Mouse (Mus musculus) limb, embryonic 15.5 days (tissue): ENCODE data around the gene Slc9b2. TPM values are rescaled to one million over a fixed set of nuclear protein-coding genes. Genes with fewer than 3 reads are reported as not detected.

Experiments
- ATAC-seq: fragments of 200-750 bp; cut with Nextera tagmentation; 2 replicates; pipeline ENCODE4 v1.8.0; 2017; ENCODE audit warnings: low read depth, moderate TSS enrichment; ENCODE audit not compliant: insufficient number of reproducible peaks, low FRiP score, low TSS enrichment
- H3K27ac ChIP-seq: fragments of 300-500 bp; sonication (generic); 2 replicates; pipeline ENCODE4 v1.5.1; 2015; ENCODE audit warnings: moderate library complexity, mild to moderate bottlenecking, inconsistent platforms
- H3K27me3 ChIP-seq: fragments of 300-500 bp; sonication (generic); 2 replicates; pipeline ENCODE4 v1.6.1; 2015; ENCODE audit warnings: inconsistent platforms
- H3K36me3 ChIP-seq: fragments of 300-500 bp; sonication (generic); 2 replicates; pipeline ENCODE4 v1.6.1; 2015; ENCODE audit warnings: inconsistent platforms
- H3K4me1 ChIP-seq: fragments of 300-500 bp; sonication (generic); 2 replicates; pipeline ENCODE4 v1.6.1; 2015; ENCODE audit warnings: inconsistent platforms
- H3K4me2 ChIP-seq: fragments of 300-500 bp; sonication (generic); 2 replicates; pipeline ENCODE4 v1.6.1; 2015; ENCODE audit warnings: mild to moderate bottlenecking, inconsistent platforms
- H3K4me3 ChIP-seq: fragments of 300-500 bp; sonication (generic); 2 replicates; pipeline ENCODE4 v1.5.1; 2015; ENCODE audit warnings: mild to moderate bottlenecking, inconsistent platforms
- H3K9ac ChIP-seq: fragments of 300-500 bp; sonication (generic); 2 replicates; pipeline ENCODE4 v1.6.1; 2015; ENCODE audit warnings: inconsistent platforms
- H3K9me3 ChIP-seq: fragments of 300-500 bp; sonication (generic); 2 replicates; pipeline ENCODE4 v1.6.1; 2016; ENCODE audit warnings: inconsistent platforms
- WGBS: fragments of 180-500 bp; shearing (Covaris S2); methylation state at CpG from one replicate; pipeline ENCODE4 v1.1.7; 2015; 5-methylcytosine and 5-hydroxymethylcytosine counted together
- polyA plus RNA-seq: library from polyadenylated mRNA; unstranded; fragments of >200 nt; fragmentation: Nextera tagmentation; extraction: Ambion mirVana; gene quantifications from 2 replicates; pipeline ENCODE4 v1.2.1, GENCODE M21; 2015

The Slc9b2 gene
- polyA plus RNA-seq = 2.6 and 6.4 TPM in 2 replicates

DNA sequence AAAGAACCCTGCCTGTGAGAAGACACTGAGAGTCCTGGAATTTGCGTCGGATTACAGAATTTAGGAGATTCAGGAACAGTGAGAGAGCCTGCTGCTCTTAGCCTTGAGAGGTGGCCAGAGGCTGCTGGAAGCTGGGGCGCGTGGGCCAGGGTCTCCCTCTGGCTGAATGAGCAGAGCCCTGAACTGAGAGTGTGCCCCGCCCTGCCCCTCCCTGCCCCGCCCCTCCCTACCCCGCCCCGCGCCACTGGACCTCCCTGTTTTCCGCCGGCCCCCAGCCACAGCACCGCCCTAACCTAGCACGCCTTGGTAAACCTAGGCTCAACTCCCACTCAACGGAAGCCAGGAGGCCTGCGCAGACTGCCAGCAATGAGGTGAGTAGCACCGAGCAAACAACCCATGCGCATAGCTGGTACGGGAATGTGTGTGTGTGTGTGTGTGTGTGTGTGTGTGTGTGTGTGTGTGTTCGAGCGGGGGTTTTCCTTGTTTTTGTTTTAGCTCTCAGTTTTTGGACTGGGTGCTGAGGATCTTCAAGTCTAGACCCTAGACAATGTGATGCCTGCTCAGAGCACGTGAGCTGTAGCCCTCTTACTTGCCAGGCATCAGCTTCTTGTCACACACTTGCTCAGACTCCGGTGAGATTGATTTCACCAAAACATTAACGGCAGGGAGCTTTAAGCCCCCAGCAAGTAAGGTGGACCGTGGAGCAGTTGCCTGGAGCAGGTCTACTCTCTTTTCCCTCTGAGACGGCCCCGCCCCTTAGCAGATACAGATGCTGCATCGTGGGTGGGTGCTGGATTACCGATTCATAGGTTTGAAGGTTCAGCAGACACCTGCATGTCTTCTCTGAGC is at the start of gene Slc9b2:
Slc9b2 (plus strand) TSS at position 290 of the 849 bp plus-strand sequence.
- 11% methylated on average over 26 of the region's 28 CpGs for whole genome bisulfite sequencing
- peak; percentile 80; the same call in 1 of the 2 replicates for ATAC-seq

DNA sequence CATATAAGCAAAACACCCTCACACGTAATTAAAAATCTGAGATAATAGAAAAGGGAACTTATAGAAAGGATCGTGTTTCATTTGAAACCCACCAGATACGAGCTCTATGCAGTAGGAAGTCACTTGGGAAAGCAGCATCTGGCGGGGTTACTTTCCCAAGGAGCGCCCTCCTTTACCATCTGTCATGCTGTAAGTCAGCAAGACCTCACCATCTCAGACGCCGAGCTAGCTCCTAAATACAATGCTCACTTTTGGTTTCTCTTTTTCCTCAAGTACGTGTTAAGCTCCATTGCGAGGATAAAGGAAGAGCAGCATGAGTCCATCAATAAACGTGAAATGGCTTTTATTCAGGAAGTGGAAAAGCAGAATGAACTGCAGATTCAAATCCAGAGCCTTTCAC is 48.6 kb upstream of the Slc9b2 start:
- WGBS = 83% methylated on average over 10 of the region's 10 CpGs
- Histone ChIP-seq H3K36me3 (peaks cover 75% of the 10 kb centered on the region), H3K4me3 (no peak overlapping the region), H3K4me2 (no peak overlapping the region), H3K27me3 (no peaks in the 10 kb centered on the region), H3K9ac (no peak overlapping the region), H3K9me3 (no peaks in the 10 kb centered on the region), H3K4me1 (no peaks in the 10 kb centered on the region), H3K27ac (no peak overlapping the region)
- no peak for ATAC-seq

More for the DNA sequence above, at the start of gene Slc9b2:
- no peak within 1 kb of the TSS for H3K9ac ChIP-seq
- no peak within 1 kb of the TSS for H3K27ac ChIP-seq
- no peaks in the 10 kb centered on the region for H3K36me3 ChIP-seq
- peaks cover 11% of the 10 kb centered on the region for H3K4me1 ChIP-seq
- H3K4me2 ChIP-seq = peak within 1 kb of the TSS; percentile 75
- H3K9me3 ChIP-seq = no peaks in the 10 kb centered on the region
- H3K27me3 ChIP-seq = no peaks in the 10 kb centered on the region
- peak within 1 kb of the TSS; percentile 37 for H3K4me3 ChIP-seq

DNA sequence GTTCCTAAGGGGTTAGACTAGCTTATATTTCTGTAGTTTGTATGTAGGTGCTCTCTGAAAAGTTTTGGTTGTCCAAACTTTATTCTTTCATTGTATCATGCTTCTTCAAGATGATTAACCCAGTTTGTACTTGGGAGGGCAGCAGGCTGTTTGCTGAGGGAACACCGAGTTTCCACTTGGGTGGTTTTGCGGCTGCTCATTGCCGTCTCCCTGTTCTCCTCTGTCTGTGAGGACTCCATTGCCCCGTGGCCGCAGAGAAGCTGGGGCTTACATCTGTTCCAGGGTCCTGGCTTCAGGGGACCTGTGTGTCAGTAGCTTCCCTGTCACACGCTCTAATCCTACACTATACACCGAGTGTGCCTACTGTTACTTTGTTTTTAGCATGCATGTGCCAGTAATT is 47.3 kb upstream of the Slc9b2 start:
- no peak for ATAC-seq
- Histone ChIP-seq H3K9me3 (no peaks in the 10 kb centered on the region), H3K4me2 (no peak overlapping the region), H3K27me3 (no peaks in the 10 kb centered on the region), H3K4me3 (no peak overlapping the region), H3K36me3 (peaks cover 82% of the 10 kb centered on the region), H3K4me1 (no peaks in the 10 kb centered on the region), H3K9ac (no peak overlapping the region), H3K27ac (no peak overlapping the region)
- WGBS = 92% methylated on average over 7 of the region's 7 CpGs

DNA sequence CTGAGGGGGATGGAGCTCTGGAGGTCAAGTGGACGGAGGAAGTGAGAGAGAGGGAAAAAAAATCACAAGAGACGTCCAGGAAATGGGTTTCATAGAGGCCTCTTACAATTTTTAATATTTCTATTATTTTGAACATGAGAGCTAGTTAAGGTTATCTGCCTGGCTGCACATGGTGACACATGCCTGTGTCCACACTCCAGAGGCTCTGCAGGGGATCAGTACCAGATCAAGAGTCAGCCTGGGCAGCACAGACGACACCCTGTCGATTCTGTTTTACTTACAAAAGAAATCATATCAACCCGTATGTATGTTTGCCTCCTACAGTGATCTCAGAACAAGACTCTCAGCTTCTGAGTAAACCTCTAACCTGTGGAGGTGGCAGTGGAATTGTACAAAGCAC is 38.9 kb upstream of the Slc9b2 start:
- Histone ChIP-seq H3K9me3 (no peaks in the 10 kb centered on the region), H3K9ac (no peak overlapping the region), H3K27ac (no peak overlapping the region), H3K4me2 (no peak overlapping the region), H3K4me3 (no peak overlapping the region), H3K4me1 (no peaks in the 10 kb centered on the region), H3K27me3 (no peaks in the 10 kb centered on the region), H3K36me3 (peaks cover 61% of the 10 kb centered on the region)
- no peak for ATAC-seq
- WGBS = 89% methylated on average over 5 of the region's 5 CpGs

DNA sequence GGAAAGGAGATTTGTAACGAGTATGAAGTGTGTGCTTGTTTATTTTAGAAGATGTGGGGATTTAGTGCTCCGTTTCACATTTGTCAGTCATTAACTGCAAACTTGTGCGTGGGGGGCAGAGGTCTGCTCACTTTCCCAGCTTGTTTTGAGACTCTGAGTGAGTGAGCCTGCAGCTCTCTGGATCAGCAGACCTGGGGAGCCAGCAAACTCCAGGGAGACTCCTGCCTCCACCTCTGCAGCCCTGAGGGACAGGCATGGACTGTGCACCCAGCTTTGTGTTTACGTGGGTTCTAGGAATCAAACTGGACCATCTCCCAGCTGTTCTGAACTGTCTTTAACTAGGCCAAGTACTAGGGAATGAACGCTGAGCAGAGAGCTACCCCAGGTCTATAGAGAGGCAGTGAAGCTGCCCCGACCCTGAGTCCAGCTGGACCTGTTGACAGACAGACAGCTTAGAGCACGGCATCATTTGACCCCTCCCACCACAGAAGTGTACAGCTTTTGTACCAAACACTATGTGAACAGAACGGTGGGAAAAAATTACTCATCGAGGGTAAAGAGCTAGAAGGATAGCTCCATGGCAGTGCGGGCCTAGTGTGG is 38.0 kb upstream of the Slc9b2 start:
- no peak for ATAC-seq
- H3K9ac ChIP-seq = no peak overlapping the region
- H3K36me3 ChIP-seq = peaks cover 55% of the 10 kb centered on the region
- no peak overlapping the region for H3K4me2 ChIP-seq
- no peak overlapping the region for H3K4me3 ChIP-seq
- H3K27me3 ChIP-seq = no peaks in the 10 kb centered on the region
- H3K4me1 ChIP-seq = no peaks in the 10 kb centered on the region
- H3K27ac ChIP-seq = no peak overlapping the region
- no peaks in the 10 kb centered on the region for H3K9me3 ChIP-seq
- WGBS = 86% methylated on average over 10 of the region's 10 CpGs

DNA sequence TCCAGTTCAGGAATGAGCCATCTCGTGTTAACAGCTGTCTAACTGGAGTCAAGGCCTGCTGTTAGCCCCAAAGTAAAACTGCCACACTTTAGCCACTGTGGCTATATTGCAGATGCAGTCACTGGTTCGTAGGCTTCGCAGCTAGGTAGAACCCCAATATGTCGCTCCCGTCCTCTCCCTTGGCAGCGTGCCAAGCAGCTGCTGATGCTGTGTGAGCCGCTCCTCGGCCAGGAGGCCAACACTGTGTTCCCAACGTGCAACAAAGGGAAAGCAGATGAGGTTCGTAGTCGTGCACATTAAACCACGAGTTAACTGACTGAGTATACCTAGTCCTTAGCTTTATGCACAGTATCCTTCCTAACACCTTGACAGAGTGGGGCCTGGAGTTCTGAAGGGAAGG is 34.9 kb upstream of the Slc9b2 start:
- H3K4me1 ChIP-seq = no peaks in the 10 kb centered on the region
- WGBS = 56% methylated on average over 12 of the region's 12 CpGs
- no peak overlapping the region for H3K4me2 ChIP-seq
- no peak overlapping the region for H3K27ac ChIP-seq
- no peak overlapping the region for H3K4me3 ChIP-seq
- H3K36me3 ChIP-seq = peaks cover 30% of the 10 kb centered on the region
- H3K9ac ChIP-seq = no peak overlapping the region
- ATAC-seq = no peak
- H3K9me3 ChIP-seq = no peaks in the 10 kb centered on the region
- H3K27me3 ChIP-seq = no peaks in the 10 kb centered on the region

DNA sequence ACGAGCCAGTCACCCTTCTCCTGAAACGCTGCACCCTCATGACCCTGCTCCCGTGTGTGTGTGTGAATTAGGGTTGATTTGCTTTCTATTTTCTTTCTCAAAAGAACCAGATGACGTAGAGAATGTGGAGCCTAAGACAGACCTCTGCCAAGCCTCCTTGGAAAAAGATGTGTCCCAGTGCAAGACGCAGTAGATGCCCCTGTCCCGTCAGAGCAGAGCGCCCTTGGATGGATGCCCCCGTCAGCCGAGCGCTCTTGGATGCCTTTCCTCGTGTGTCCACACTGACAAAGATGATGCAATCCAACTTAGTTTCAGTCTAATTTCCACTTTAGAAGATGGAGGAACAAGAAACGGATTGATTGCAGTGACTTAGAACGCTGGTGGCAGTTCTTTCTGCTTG is 34.5 kb upstream of the Slc9b2 start:
- no peak for ATAC-seq
- H3K27ac ChIP-seq = no peak overlapping the region
- H3K9ac ChIP-seq = no peak overlapping the region
- H3K9me3 ChIP-seq = no peaks in the 10 kb centered on the region
- H3K27me3 ChIP-seq = no peaks in the 10 kb centered on the region
- H3K4me1 ChIP-seq = no peaks in the 10 kb centered on the region
- no peak overlapping the region for H3K4me2 ChIP-seq
- peaks cover 27% of the 10 kb centered on the region for H3K36me3 ChIP-seq
- WGBS = 88% methylated on average over 13 of the region's 13 CpGs
- no peak overlapping the region for H3K4me3 ChIP-seq

DNA sequence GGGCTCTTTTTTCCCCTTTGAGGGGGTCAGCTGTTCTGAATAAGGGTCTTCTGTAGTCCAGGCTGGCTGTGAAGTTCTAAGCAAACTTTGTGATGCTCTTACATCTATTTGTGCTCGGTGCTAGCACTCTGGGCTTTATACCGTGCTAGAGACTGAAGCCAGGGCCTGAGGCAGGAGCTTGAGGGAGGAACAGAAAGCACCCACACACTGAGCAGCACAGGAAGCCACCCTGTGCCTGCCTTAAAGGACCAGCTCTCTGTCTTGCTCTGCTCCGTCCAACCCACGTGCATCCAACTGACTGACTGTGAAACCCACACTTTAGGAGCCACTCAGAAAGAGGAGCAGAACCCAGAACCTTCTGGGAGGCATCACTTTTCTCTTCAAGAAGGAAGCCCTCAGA is 27.3 kb upstream of the Slc9b2 start:
- 75% methylated on average over 4 of the region's 4 CpGs for WGBS
- H3K4me3 ChIP-seq = no peak overlapping the region
- H3K4me1 ChIP-seq = peaks cover 3% of the 10 kb centered on the region; the same call in 1 of the 2 replicates
- H3K27me3 ChIP-seq = no peaks in the 10 kb centered on the region
- no peak overlapping the region for H3K27ac ChIP-seq
- no peaks in the 10 kb centered on the region for H3K36me3 ChIP-seq
- no peaks in the 10 kb centered on the region for H3K9me3 ChIP-seq
- no peak overlapping the region for H3K4me2 ChIP-seq
- no peak overlapping the region for H3K9ac ChIP-seq
- ATAC-seq = no peak

DNA sequence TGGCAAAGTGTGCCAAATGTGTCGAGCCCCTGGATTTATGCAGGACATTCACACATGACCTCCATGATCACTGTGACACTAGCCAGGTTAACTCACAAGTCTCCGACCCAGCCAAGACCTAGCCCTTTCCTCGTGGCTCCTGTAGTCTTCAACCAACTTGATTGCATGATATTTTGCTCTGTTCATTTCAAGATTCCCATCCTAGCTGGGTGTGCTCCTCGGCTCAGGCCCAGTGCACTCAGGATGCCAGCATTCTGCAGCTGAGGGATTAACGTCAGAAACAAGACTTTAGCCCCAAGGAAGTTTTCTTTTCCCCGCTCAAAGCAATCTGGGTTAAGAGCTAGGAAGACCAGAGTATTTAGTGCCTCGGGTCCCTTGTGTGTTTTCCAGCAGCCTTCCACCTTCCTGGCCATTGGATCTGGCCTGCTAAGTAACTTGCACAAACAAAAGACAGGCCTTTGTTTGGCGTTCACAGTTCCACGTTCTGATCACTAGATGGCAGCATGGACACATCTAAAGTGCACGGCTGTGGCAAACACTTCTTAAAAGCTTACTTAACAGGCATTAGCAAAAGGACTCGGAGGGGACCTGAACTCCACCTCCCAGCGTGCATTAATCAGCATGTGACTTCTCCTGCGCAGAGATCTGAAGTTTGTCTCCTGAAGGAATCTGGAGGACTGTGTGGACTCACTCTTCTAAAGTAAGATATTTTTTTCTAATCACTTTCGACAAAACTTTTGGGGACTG is 26.7 kb upstream of the Slc9b2 start, which contains the start of gene Bdh2:
Bdh2 (plus strand) TSS at position 553 of the 747 bp plus-strand sequence.
- Histone ChIP-seq H3K4me2 (peak within 1 kb of the TSS; percentile 37), H3K9me3 (no peaks in the 10 kb centered on the region), H3K9ac (0 out of 2 replicates have a peak within 1 kb of the TSS, but pooled peaks have one; percentile 23), H3K36me3 (no peaks in the 10 kb centered on the region), H3K27me3 (no peaks in the 10 kb centered on the region), H3K4me3 (peak within 1 kb of the TSS; percentile 30), H3K27ac (0 out of 2 replicates have a peak within 1 kb of the TSS, but pooled peaks have one; percentile 44), H3K4me1 (peaks cover 3% of the 10 kb centered on the region; the same call in 1 of the 2 replicates)
- WGBS = 21% methylated on average over 14 of the region's 14 CpGs
- ATAC-seq = no peak; the same call in 1 of the 2 replicates

DNA sequence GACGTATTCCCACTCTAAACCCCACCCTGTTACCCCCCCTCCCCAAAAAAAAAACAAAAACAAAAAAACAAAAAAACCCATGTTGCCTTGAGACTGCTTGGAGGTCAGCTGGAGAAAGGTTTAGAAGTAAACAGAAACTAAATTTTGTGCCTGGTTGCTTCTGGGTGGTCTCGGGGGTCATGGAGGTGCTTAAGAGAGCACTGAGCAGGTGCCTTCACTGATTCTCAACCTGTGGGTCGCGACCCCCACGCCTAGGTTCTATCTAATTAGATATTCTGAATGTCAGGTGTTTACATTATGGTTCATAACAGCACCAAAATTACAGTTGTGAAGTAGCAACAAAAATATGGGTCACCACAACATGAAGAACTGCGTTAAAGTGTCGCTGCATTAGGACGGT is 25.8 kb upstream of the Slc9b2 start:
- WGBS = 73% methylated on average over 8 of the region's 8 CpGs
- no peak overlapping the region for H3K4me2 ChIP-seq
- no peaks in the 10 kb centered on the region for H3K27me3 ChIP-seq
- H3K36me3 ChIP-seq = no peaks in the 10 kb centered on the region
- no peak for ATAC-seq
- H3K27ac ChIP-seq = no peak overlapping the region
- peaks cover 3% of the 10 kb centered on the region; the same call in 1 of the 2 replicates for H3K4me1 ChIP-seq
- no peak overlapping the region for H3K4me3 ChIP-seq
- H3K9me3 ChIP-seq = no peaks in the 10 kb centered on the region
- H3K9ac ChIP-seq = no peak overlapping the region

DNA sequence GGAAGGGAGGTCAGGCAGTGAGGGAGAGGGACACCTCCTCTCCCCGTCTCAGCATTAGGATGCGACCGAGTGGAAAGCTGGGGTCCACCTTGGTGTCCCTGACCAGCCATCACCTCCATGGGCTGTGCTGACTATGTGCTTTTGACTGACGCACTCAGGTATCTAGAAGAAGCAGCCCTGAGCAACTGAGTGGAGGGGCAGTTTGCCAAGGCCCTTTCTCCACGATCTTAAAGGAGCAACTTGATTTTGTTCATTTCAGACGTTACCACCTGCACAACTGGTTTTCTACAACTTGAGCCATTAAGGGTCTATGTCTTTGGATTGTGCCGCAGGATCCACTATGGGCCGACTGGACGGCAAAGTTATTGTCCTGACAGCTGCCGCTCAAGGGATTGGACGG is 22.2 kb upstream of the Slc9b2 start:
- H3K27ac ChIP-seq = no peak overlapping the region
- ATAC-seq = no peak
- H3K4me3 ChIP-seq = no peak overlapping the region
- H3K9me3 ChIP-seq = no peaks in the 10 kb centered on the region
- no peaks in the 10 kb centered on the region for H3K36me3 ChIP-seq
- no peak overlapping the region for H3K4me2 ChIP-seq
- no peak overlapping the region for H3K9ac ChIP-seq
- no peaks in the 10 kb centered on the region for H3K27me3 ChIP-seq
- WGBS = 85% methylated on average over 11 of the region's 11 CpGs
- H3K4me1 ChIP-seq = peaks cover 3% of the 10 kb centered on the region; the same call in 1 of the 2 replicates
